Mouse (Mus musculus) v-Abl transformed pro-B cells (cell line): Measurements from ENCODE around the gene Abhd17c.

ENCODE experiments used
- in situ Hi-C, 2 experiments: fragments of 400-800 bp; cut with MboI; formaldehyde crosslinking; loops; one replicate each; pipeline ENCODE4 v1.15.1; 2025; ENCODE audit not compliant: unreplicated experiment in 2 of 2

Abhd17c gene

GRCm38 (mm10) chr7:84159414-84159813 is 7.7 kb upstream of the Abhd17c start:
- in situ Hi-C loops: loop anchor here in 1 of 2 experiments (10.0 kb wide), 1 partner anchor 505 kb away; no protein-coding TSS in a partner anchor

- in situ Hi-C loops: loop anchor here in 1 of 2 experiments (10.0 kb wide), 1 partner anchor 499 kb away; no protein-coding TSS in a partner anchor
Measured at GRCm38 (mm10) chr7:84153821-84154220, 2.1 kb upstream of the Abhd17c start.

GRCm38 (mm10) chr7:84152821-84153220 is 1.1 kb upstream of the Abhd17c start:
- in situ Hi-C loops: loop anchor here in 1 of 2 experiments (10.0 kb wide), 1 partner anchor 498 kb away; no protein-coding TSS in a partner anchor

- in situ Hi-C loops: loop anchor here in 1 of 2 experiments (10.0 kb wide), 1 partner anchor 498 kb away; no protein-coding TSS in a partner anchor
Measured at GRCm38 (mm10) chr7:84152374-84152773, 681 bp upstream of the Abhd17c start.

GRCm38 (mm10) chr7:84151960-84152334 is 254 bp upstream of the Abhd17c start:
- in situ Hi-C loops: loop anchor here in 1 of 2 experiments (10.0 kb wide), 1 partner anchor 497 kb away; no protein-coding TSS in a partner anchor

- in situ Hi-C loops: loop anchor here in 1 of 2 experiments (10.0 kb wide), 1 partner anchor 496 kb away; no protein-coding TSS in a partner anchor
Measured at GRCm38 (mm10) chr7:84150361-84151000, 1.2 kb downstream of the Abhd17c start.

GRCm38 (mm10) chr7:84149821-84150220 is 1.9 kb downstream of the Abhd17c start:
- in situ Hi-C loops: loop anchor here in 1 of 2 experiments (10.0 kb wide), 1 partner anchor 495 kb away; no protein-coding TSS in a partner anchor

GRCm38 (mm10) chr7:84148896-84149295 is 2.8 kb downstream of the Abhd17c start:
- in situ Hi-C loops: no loop called here

GRCm38 (mm10) chr7:84147746-84148145 is 3.9 kb downstream of the Abhd17c start:
- in situ Hi-C loops: no loop called here

- in situ Hi-C loops: no loop called here
Measured at GRCm38 (mm10) chr7:84145633-84146032, 6.1 kb downstream of the Abhd17c start.

GRCm38 (mm10) chr7:84142736-84143473 is 8.8 kb downstream of the Abhd17c start:
- in situ Hi-C loops: no loop called here

GRCm38 (mm10) chr7:84142196-84142595 is 9.5 kb downstream of the Abhd17c start:
- in situ Hi-C loops: no loop called here

GRCm38 (mm10) chr7:84139566-84139965 is 12.1 kb downstream of the Abhd17c start:
- in situ Hi-C loops: no loop called here

GRCm38 (mm10) chr7:84138731-84139130 is 13.0 kb downstream of the Abhd17c start:
- in situ Hi-C loops: no loop called here

- in situ Hi-C loops: no loop called here
Measured at GRCm38 (mm10) chr7:84137779-84138178, 13.9 kb downstream of the Abhd17c start.

GRCm38 (mm10) chr7:84135799-84136700 is 15.6 kb downstream of the Abhd17c start:
- in situ Hi-C loops: no loop called here

GRCm38 (mm10) chr7:84132704-84133103 is 19.0 kb downstream of the Abhd17c start:
- in situ Hi-C loops: no loop called here

GRCm38 (mm10) chr7:84131736-84132135 is 20.0 kb downstream of the Abhd17c start:
- in situ Hi-C loops: no loop called here

GRCm38 (mm10) chr7:84128661-84129060 is 23.0 kb downstream of the Abhd17c start:
- in situ Hi-C loops: no loop called here

GRCm38 (mm10) chr7:84125730-84126129 is 26.0 kb downstream of the Abhd17c start:
- in situ Hi-C loops: no loop called here
